Mouse (Mus musculus) kidney, adult 2 months (tissue): ENCODE measurements around the gene Plekha5.

Experiments used
- CTCF ChIP-seq: fragments of 200-500 bp; conservative IDR thresholded peaks from 2 replicates; pipeline ENCODE4 v1.5.1; 2011; ENCODE audit warnings: low read depth, mild to moderate bottlenecking, control low read depth, low read length, moderate library complexity, mixed read lengths; ENCODE audit not compliant: insufficient read depth, insufficient read length
- POLR2A ChIP-seq: fragments of 200-500 bp; IDR thresholded peaks from one replicate; pipeline ENCODE4 v1.6.1; 2011; ENCODE audit warnings: low read depth, low read length, control low read depth

DNA sequence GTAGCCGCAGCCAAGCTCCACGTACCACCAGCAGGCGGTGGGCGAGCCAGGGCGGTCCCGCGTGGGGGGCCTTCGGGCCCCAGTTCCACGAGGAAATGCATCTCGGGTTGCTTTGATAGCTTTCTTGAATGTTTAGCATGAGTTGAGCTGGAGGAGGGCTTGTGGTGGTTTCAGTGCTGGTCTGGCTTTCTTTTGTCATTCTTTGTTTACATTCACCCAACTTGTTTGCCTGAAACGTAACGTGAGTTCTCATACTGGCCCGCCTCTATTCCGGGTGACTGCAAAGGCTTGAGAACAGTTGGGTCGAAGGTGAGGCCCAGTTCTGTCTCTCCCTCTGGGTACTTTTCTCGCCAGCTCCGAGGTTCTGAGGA lies 1.1 kb downstream of the Plekha5 start:
- no peak for TF ChIP-seq CTCF
- TF ChIP-seq POLR2A, result no peak
